Mouse (Mus musculus) gastrocnemius, postnatal 25 days (tissue): ENCODE measurements around the gene Sh3yl1. TPM values are rescaled to one million over a fixed set of nuclear protein-coding genes. Genes with fewer than 3 reads are reported as not detected.

ENCODE experiments used
- DNase-seq: peaks from one replicate; pipeline ENCODE4 v3.0.0; 2022
- long read RNA-seq, 2 experiments: library from polyadenylated mRNA; stranded (forward); transcript quantifications; one replicate each; pipeline ENCODE4 v2.0.0; 2021
- total RNA-seq, 2 experiments: library from RNA; stranded (reverse); gene quantifications; 1 replicate in 1 of 2; 2 replicates in 1 of 2; pipeline ENCODE4 v1.2.3; 2021

Gene Sh3yl1
- total RNA-seq = 1 to 10 TPM in 1 of 2 experiments, under 1 TPM in 1; 0.83 to 1.1 TPM
- long read RNA-seq, experiment 1, partial matches to known transcripts = 0 of 1 reads
- long read RNA-seq, experiment 1, other reads (novel, unspliced or antisense) = 0 of 1 reads
- long read RNA-seq, experiment 2 = 0 reads

GRCm38 (mm10) chr12:30911261-30912047, at the start of gene Sh3yl1, which contains the start of gene Acp1:
Gene Sh3yl1, plus strand, starts transcription at chr12:30911668.
Gene Acp1, minus strand, starts transcription at chr12:30911589.
- peak; percentile 92 for DNase-seq

DNA sequence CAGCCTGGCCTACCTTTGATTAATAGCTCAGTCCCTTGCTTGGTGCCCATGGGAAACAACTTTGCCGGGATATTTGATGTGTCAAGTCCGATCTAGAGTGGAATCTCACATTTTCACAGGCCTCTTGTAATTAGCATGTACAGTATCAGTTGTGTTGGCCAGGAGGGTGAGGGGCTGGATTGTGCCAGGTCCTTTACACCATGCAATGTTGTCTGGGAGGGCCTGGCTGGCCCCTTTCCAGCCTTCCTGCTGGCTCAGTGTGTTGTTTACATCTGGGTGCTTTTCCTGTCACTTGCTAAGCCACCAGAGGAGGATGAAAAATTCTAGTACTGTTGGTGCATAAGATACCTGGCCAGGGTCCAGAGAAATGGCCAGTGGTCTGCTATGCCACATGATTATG, 47.1 kb upstream of the Sh3yl1 start:
- DNase-seq = no peak

DNA sequence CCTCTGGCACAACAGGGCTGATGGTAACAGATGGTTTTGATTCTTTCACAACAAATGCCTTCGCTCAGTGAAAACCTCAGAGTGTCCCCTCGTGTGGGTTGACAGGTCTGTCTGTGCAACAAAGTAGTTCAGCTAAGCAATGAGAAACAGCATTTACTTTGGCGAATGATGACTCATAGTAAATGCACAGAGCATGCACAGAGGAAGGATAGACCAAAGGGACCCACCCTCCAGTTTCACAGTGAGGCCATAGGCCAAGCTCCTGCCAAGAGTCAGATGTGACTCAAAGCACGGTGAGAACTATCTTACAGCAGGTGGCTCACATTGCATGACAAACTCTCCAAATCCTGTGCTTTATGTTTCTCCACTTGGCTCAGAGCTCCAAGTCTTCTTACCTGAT, 45.7 kb upstream of the Sh3yl1 start:
- DNase-seq = no peak

DNA sequence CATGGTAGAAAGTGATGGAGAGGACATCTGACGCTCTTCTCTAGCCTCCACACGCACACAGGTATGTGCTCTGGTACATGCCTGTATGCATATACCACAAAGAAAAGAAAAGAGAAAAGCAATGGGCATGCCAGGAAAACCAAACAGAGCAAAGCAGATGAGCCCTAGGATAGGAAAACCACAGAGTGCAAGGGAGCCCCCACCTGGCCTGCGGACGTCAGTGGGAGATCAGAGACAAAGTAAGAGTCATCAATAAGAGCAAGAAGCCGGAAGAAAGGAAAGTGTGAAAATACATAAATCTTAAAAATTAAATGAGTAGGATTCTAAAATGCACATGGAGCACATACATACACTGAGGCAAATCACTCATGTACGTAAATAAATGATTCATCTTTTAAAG, 32.0 kb upstream of the Sh3yl1 start:
- no peak for DNase-seq

DNA sequence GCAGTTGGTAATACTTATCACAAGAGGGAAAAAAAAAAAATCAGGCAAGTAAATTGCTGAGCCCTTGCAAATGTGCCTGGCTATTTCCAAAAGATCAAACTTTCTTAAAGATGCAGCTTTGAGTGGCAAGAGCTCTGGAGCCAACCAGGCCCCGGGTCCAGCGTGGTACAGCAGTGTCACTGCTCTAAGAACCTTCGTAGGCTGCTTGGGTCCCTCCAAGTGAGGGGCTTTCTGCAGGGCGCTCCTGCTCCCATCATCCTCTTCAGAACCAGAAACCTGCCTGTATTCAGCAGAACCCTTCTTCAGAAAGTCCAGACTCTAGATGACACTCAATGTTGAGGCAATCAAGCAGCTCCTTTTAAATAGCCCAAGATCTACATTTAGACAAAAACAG, 27.9 kb upstream of the Sh3yl1 start:
- DNase-seq = no peak

DNA sequence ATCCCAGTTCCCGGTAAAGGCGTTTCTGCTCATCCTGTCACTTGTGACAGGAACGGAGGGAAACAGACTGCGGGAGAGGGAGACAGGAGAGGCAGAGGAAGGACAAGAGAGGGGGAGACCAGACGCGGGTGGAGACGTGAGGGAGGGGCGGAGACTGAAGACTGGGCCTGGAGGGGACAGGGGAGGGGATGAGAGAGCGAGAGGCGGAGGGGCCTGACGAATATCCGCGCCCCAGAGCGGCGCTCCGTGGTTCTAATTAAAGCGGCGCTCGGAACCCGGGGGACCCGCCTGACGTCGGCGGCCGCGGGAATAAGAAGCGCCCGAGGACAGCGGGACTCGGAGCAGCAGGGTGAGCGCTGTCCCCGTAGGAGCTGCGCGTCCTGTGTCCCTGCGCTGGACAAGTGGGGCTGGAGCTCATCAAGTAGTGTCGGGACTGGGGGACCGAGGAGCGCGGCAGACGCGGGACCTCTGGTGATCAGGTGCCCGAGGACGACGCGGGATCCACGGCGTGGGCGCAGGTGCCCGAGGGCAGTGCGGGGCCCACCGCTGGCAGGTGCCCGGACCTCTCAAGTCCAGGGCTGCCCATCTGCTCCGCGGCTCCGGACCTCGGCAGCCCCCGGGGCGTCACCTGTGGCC, 27.4 kb upstream of the Sh3yl1 start, which contains the start of gene Alkal2:
Gene Alkal2 (plus strand): TSS at position 337 of the 636 bp plus-strand sequence.
- DNase-seq = peak; percentile 38

- no peak for DNase-seq
Measured at GRCm38 (mm10) chr12:30884622-30885230, 26.7 kb upstream of the Sh3yl1 start.

GRCm38 (mm10) chr12:30885891-30886290, 25.6 kb upstream of the Sh3yl1 start:
- peak; percentile 49 for DNase-seq

- DNase-seq = no peak
Measured at GRCm38 (mm10) chr12:30888003-30888402, 23.5 kb upstream of the Sh3yl1 start.

- no peak for DNase-seq
Measured at GRCm38 (mm10) chr12:30890067-30890466, 21.4 kb upstream of the Sh3yl1 start.

DNA sequence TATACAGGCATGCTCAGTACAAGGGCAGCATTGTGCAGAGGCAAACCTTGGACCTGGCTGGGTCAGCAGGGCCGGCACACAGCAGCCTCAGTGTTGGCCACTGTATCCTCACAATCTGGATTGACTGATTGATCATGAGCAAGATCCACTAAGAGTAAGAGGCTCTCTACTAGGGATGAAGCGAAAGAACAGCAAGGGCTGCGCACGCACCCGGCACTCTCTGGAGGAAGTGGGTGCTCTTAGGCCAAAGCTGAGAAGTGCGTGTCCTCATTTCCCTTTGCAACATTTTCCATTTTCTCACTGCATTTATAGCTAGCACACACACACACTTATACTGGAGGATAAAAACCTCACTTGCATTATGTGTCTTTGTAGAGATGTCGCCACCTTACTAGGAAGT, 20.0 kb upstream of the Sh3yl1 start:
- no peak for DNase-seq

- DNase-seq = no peak
Measured at GRCm38 (mm10) chr12:30897039-30897438, 14.4 kb upstream of the Sh3yl1 start.

DNA sequence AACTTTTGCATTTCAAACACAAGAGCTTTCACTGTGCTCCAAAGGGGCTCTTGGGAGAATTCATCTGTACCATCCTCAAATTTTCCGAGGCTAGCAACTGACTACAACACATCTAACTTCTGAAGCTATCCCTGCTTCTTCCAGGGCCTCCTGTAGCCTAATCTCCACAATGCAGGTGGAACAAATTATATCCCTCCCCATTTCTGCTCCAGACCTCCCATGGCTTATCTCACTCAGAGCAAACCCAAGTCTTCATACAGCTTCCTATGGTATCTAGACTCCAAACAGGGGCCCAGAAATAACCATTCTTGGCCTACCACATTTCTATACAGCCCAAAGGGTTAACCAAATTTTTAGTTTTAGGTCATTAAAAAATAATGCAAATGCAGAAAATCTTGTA, 2.8 kb upstream of the Sh3yl1 start:
- no peak for DNase-seq

GRCm38 (mm10) chr12:30909881-30910280, 1.6 kb upstream of the Sh3yl1 start:
- no peak for DNase-seq

DNA sequence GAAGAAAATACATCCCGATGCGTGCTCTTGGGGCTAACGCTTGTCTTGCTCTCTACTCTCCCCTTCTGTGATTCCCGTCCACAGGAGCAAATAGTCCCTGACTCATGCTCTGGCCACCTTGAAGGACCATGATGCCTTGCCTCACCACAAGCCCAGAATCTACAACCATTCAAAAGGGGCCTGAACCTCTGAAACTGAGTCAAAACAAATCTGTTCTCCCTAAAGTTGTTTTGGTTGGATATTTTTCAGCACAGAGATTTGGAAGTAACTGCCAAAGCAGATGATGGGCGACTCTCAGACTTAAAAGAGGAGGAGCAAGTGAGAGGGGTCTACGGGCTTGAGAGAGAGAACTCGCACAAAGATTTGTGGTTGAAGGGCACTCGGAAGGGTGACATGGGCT, 608 bp upstream of the Sh3yl1 start:
- DNase-seq = no peak

GRCm38 (mm10) chr12:30912048-30912381, 547 bp downstream of the Sh3yl1 start:
- peak; percentile 12 for DNase-seq

DNA sequence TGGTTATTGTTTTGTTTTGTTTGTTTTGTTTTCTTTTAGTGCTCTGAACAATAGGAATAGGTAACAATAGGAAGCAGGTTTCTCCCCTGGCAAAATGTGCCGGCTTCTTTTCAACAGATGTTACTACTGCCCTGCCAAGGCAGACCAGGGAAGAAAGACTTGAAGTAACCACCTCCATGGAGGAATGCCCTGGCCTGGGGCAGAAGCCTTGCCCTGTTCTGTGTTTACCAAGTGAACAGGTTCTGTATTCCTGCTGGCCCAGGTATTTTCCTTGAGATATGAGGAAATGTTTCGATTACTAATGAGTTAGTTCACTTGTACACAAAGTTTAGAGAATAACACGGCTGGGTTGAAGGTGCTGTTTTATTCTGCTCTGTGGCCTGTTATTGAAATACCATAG, 1.4 kb downstream of the Sh3yl1 start:
- no peak for DNase-seq

- DNase-seq = no peak
Measured at GRCm38 (mm10) chr12:30922401-30922800, 10.9 kb downstream of the Sh3yl1 start.

GRCm38 (mm10) chr12:30928182-30928581, 16.7 kb downstream of the Sh3yl1 start:
- DNase-seq = no peak

GRCm38 (mm10) chr12:30933299-30933698, 21.8 kb downstream of the Sh3yl1 start:
- no peak for DNase-seq

DNA sequence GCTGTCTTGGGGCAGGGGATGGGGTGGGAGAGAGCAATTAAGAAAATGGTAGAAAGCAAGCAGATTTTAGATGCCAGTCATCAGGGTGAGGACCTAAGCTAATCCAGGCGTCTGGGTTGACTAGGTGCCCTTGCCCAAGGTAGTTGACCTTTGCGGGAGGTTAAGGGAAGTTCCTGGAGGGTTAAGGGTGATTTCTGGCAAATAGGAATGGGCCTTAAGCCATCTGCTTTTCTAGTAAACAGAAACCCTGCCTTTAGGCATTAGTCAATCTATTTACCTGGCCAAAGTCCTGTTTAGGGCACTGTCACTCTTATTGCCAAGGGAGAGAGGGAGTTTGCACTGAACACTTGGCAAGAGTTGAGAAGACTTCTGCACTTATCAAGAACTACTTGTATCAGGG, 25.4 kb downstream of the Sh3yl1 start:
- DNase-seq = no peak

DNA sequence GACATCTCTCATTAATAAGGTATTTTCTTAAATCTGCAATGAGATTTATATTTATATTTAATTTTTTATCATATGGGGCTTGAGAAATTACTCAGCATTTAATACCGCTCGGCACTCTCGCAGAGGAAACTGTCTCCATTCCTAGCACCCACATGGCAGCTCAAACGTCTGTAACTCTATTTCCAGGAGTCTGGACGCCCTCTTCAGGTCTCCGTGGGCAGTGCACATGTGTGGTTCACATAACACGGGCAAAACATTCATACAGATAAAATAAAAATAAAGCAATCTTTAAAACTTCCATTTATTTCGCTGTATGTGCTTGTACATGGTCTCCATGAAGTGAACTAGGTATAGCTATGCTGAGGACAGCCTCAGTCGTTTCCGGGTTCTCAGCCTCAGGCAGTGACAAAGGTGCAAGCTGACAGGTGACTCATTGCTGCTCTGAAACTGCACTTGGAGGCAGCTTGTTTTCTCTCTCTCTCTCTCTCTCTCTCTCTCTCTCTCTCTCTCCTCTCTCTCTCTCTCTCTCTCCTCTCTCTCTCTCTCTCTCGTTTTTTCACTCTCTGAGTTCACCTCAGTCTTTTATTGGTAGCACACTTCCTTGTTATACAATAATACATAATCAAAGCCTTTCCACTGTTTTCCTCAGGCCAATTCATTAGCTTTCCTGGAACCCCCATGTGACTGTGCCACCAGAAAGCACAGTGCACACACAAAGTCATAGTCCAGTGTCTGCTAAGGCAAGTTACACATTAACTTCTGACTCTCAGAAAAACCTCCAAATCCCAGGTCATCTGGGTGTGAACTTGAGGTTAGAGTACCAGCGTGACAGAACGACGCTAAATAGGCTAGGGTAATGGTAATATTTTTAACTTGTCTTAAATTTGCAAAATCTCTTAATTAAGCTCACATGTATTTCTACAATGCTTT, 31.9 kb downstream of the Sh3yl1 start:
- DNase-seq = no peak
